Mouse (Mus musculus) midbrain, embryonic 16.5 days (tissue): ENCODE data around the gene Fer1l5. TPM values are rescaled to one million over a fixed set of nuclear protein-coding genes. Genes with fewer than 3 reads are reported as not detected.

Source experiments
- ATAC-seq: fragments of 200-750 bp; cut with Nextera tagmentation; 2 replicates; pipeline ENCODE4 v1.8.0; 2017; ENCODE audit warnings: moderate TSS enrichment
- H3K27ac ChIP-seq: fragments of 300-500 bp; sonication (generic); 2 replicates; pipeline ENCODE4 v1.5.1; 2014; ENCODE audit warnings: mild to moderate bottlenecking, low read length, mixed read lengths
- H3K27me3 ChIP-seq: fragments of 300-500 bp; sonication (generic); 2 replicates; pipeline ENCODE4 v1.6.1; 2014; ENCODE audit warnings: low read depth, low read length, mixed read lengths; ENCODE audit not compliant: control insufficient read depth, insufficient read depth
- H3K36me3 ChIP-seq: fragments of 300-500 bp; sonication (generic); 2 replicates; pipeline ENCODE4 v1.6.1; 2014; ENCODE audit warnings: mild to moderate bottlenecking, low read length, moderate library complexity, mixed read lengths; ENCODE audit not compliant: control insufficient read depth, insufficient read depth
- H3K4me1 ChIP-seq: fragments of 300-500 bp; sonication (generic); 2 replicates; pipeline ENCODE4 v1.6.1; 2014; ENCODE audit warnings: mild to moderate bottlenecking, low read length, mixed read lengths; ENCODE audit not compliant: control insufficient read depth, insufficient read depth
- H3K4me2 ChIP-seq: fragments of 300-500 bp; sonication (generic); 2 replicates; pipeline ENCODE4 v1.6.1; 2014; ENCODE audit warnings: mild to moderate bottlenecking, low read length, mixed read lengths
- H3K4me3 ChIP-seq: fragments of 300-500 bp; sonication (generic); 2 replicates; pipeline ENCODE4 v1.5.1; 2014; ENCODE audit warnings: low read depth, mild to moderate bottlenecking, low read length, moderate library complexity, mixed read lengths
- H3K9ac ChIP-seq: fragments of 300-500 bp; sonication (generic); 2 replicates; pipeline ENCODE4 v1.6.1; 2014; ENCODE audit warnings: low read depth, low read length, mixed read lengths
- H3K9me3 ChIP-seq: fragments of 300-500 bp; sonication (generic); replicated peaks from 2 replicates; pipeline ENCODE4 v1.6.1; 2014; ENCODE audit warnings: mild to moderate bottlenecking, low read length, mixed read lengths; ENCODE audit not compliant: control insufficient read depth, poor library complexity, severe bottlenecking
- WGBS: fragments of 180-500 bp; shearing (Covaris S2); extraction: QIAGEN DNeasy Blood & Tissue Kit; methylation state at CpG from one replicate; pipeline ENCODE4 v1.1.7; 2014; 5-methylcytosine and 5-hydroxymethylcytosine counted together
- polyA plus RNA-seq: library from polyadenylated mRNA; unstranded; fragments of >200 nt; fragmentation: Nextera tagmentation; extraction: Ambion mirVana; gene quantifications from 2 replicates; pipeline ENCODE4 v1.2.1, GENCODE M21; 2015

Gene Fer1l5
- polyA plus RNA-seq = 2.9 TPM in 2 replicates

GRCm38 (mm10) chr1:36371934-36372845 is at the start of gene Fer1l5:
Fer1l5 (plus strand) TSS chr1:36372291.
- Histone ChIP-seq H3K9ac (no peak within 1 kb of the TSS), H3K4me3 (no peak within 1 kb of the TSS), H3K27ac (no peak within 1 kb of the TSS), H3K4me2 (no peak within 1 kb of the TSS), H3K36me3 (no peaks in the 10 kb centered on the region), H3K4me1 (peaks cover 10% of the 10 kb centered on the region), H3K27me3 (no peaks in the 10 kb centered on the region), H3K9me3 (no peaks in the 10 kb centered on the region)
- WGBS = 85% methylated on average over 10 of the region's 10 CpGs
- ATAC-seq = no peak

DNA sequence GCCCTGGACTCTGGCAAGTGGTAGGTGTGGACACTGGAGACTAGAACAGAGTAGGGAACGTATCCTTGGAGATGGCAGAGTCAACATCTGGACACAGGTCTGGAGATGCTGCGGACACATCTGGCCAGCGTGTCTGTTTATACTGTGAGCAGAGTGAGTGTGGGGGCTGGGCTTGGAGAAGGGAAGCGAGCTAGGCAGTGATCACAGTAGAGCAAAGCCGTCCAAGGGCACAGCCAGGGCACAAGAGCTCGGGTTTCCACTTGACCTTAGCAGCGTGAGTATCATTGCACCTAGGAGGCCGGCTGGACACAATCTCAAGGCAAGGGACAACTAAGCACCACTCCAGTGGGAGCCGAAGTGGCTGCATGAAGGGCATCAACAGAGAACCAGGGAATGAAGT is 49.0 kb upstream of the Fer1l5 start:
- no peaks in the 10 kb centered on the region for H3K36me3 ChIP-seq
- 86% methylated on average over 9 of the region's 9 CpGs for WGBS

GRCm38 (mm10) chr1:36323746-36324448 is 48.2 kb upstream of the Fer1l5 start:
- peak; percentile 70 for ATAC-seq
- WGBS = 63% methylated on average over 8 of the region's 8 CpGs

More for the DNA sequence above, 49.0 kb upstream of the Fer1l5 start:
- H3K4me2 ChIP-seq = no peak overlapping the region
- H3K9me3 ChIP-seq = no peaks in the 10 kb centered on the region
- no peaks in the 10 kb centered on the region for H3K4me1 ChIP-seq
- ATAC-seq = no peak
- H3K9ac ChIP-seq = no peak overlapping the region
- no peaks in the 10 kb centered on the region for H3K27me3 ChIP-seq
- H3K4me3 ChIP-seq = no peak overlapping the region
- H3K27ac ChIP-seq = no peak overlapping the region

DNA sequence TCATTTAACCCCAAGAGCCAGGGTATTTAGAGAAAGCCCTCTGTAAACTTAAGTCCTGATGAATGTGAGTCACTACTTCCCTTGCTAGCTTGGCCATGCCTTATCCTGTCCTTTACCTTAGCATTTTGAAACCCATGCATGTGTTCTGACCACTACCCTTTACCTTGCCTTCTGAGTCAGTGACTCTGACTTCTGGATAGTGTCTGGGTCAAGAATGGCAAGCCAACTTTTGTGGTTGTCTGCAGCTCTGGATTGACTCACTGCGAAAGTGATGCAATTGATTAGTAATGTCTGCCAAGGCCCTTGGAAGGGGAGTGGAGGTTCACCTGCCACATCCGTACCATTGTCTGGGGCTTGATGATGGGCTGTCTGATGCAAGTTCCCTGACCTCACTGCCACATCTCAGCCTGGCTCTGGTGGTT is 46.2 kb upstream of the Fer1l5 start:
- 96% methylated on average over 2 of the region's 2 CpGs for WGBS

More at GRCm38 (mm10) chr1:36323746-36324448, 48.2 kb upstream of the Fer1l5 start:
- Histone ChIP-seq H3K4me1 (no peaks in the 10 kb centered on the region), H3K4me2 (no peak overlapping the region), H3K9ac (no peak overlapping the region), H3K27me3 (no peaks in the 10 kb centered on the region), H3K27ac (no peak overlapping the region), H3K4me3 (no peak overlapping the region), H3K9me3 (no peaks in the 10 kb centered on the region), H3K36me3 (no peaks in the 10 kb centered on the region)

DNA sequence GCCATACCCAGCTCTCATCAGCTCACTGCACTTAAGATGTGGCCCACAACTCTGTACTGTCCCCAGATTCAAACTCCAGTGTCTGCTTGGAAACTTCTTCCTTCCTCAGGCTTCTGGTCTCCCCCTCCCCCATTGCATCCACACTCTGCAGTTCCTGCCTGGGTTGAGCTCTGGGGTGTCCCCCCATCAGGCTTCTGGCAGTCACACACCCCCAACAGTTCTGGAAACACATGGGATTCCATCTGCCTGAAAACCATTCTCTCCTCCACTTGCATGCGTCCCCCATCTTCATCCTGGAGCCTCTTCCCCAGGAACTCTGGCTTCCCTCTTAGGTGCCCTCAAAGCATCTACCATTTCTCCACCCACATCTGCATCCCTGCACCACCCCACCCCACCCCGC is 45.3 kb upstream of the Fer1l5 start:
- Histone ChIP-seq H3K27ac (no peak overlapping the region), H3K27me3 (no peaks in the 10 kb centered on the region), H3K4me3 (no peak overlapping the region), H3K4me2 (no peak overlapping the region), H3K4me1 (no peaks in the 10 kb centered on the region), H3K36me3 (peaks cover 6% of the 10 kb centered on the region; the same call in 1 of the 2 replicates), H3K9me3 (no peaks in the 10 kb centered on the region), H3K9ac (no peak overlapping the region)
- 93% methylated on average over 2 of the region's 2 CpGs for whole genome bisulfite sequencing
- ATAC-seq = no peak

More for the DNA sequence above, 46.2 kb upstream of the Fer1l5 start:
- no peak overlapping the region for H3K4me2 ChIP-seq
- H3K9ac ChIP-seq = no peak overlapping the region
- no peak for ATAC-seq
- H3K27ac ChIP-seq = no peak overlapping the region
- no peaks in the 10 kb centered on the region for H3K4me1 ChIP-seq
- no peak overlapping the region for H3K4me3 ChIP-seq
- no peaks in the 10 kb centered on the region for H3K27me3 ChIP-seq
- H3K36me3 ChIP-seq = peaks cover 6% of the 10 kb centered on the region; the same call in 1 of the 2 replicates
- no peaks in the 10 kb centered on the region for H3K9me3 ChIP-seq

DNA sequence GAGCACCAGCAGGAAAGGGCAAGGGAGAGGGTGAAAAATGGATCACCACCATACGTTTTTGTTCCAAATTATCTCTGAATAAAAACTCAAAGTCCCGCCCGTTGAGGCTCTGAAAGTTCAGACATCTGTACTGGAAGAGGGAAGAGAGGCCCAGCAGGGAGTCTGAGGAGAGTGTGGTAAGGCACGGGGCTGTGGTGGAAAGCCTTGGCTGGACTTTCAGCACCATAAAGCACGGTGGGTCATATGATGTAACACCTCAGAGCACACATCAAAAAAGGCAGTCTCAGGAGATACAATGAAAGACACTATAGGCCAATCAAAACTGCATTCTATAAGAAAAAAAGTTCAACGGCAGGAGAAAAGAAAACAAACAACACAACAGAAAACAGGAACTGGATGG is 40.3 kb upstream of the Fer1l5 start:
- Histone ChIP-seq H3K27me3 (no peaks in the 10 kb centered on the region), H3K27ac (no peak overlapping the region), H3K36me3 (peaks cover 20% of the 10 kb centered on the region; the same call in 1 of the 2 replicates), H3K4me1 (no peaks in the 10 kb centered on the region), H3K4me3 (no peak overlapping the region), H3K4me2 (no peak overlapping the region), H3K9me3 (no peaks in the 10 kb centered on the region), H3K9ac (no peak overlapping the region)
- WGBS = 75% methylated on average over 6 of the region's 6 CpGs
- no peak for ATAC-seq

GRCm38 (mm10) chr1:36332955-36333887 is 38.9 kb upstream of the Fer1l5 start:
- 90% methylated on average over 14 of the region's 14 CpGs for WGBS
- Histone ChIP-seq H3K36me3 (peaks cover 30% of the 10 kb centered on the region; the same call in 1 of the 2 replicates), H3K4me1 (no peaks in the 10 kb centered on the region), H3K9me3 (no peaks in the 10 kb centered on the region), H3K9ac (no peak overlapping the region), H3K27me3 (no peaks in the 10 kb centered on the region), H3K4me2 (no peak overlapping the region), H3K27ac (no peak overlapping the region), H3K4me3 (no peak overlapping the region)
- ATAC-seq = no peak

- WGBS = 95% methylated on average over 6 of the region's 6 CpGs
- ATAC-seq = no peak
Measured at GRCm38 (mm10) chr1:36342547-36342946, 29.5 kb upstream of the Fer1l5 start.

More at GRCm38 (mm10) chr1:36342547-36342946, 29.5 kb upstream of the Fer1l5 start:
- Histone ChIP-seq H3K36me3 (peaks cover 55% of the 10 kb centered on the region), H3K9ac (no peak overlapping the region), H3K4me3 (no peak overlapping the region), H3K27ac (no peak overlapping the region), H3K4me2 (no peak overlapping the region), H3K27me3 (no peaks in the 10 kb centered on the region), H3K4me1 (no peaks in the 10 kb centered on the region), H3K9me3 (no peaks in the 10 kb centered on the region)
